Mouse (Mus musculus): Measurements from ENCODE around the gene C1ra.

DNA sequence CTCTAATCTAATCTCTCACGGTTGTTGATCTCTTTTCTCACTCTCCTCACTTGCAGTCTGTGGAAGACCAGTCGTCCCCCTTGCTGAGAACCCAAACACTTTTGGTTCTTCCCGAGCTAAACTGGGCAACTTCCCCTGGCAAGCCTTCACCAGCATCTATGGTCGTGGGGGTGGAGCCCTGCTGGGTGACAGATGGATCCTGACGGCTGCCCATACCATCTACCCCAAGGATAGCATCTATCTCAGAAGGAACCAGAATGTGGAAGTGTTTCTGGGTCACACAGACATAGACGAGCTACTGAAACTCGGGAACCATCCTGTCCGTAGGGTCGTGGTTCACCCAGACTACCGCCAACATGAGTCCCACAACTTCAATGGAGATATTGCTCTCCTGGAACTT lies 3.9 kb upstream of the C1ra start:
- TF ChIP-seq EP300 (IDR thresholded peaks at IDR 0.05): no peak
- TF ChIP-seq CTCF (IDR thresholded peaks at IDR 0.05): no peak

Measured in lung, postnatal 0 days (tissue).